Comparison of ENCODE assay signal across 10 mouse cellular contexts in the genomic region with DNA sequence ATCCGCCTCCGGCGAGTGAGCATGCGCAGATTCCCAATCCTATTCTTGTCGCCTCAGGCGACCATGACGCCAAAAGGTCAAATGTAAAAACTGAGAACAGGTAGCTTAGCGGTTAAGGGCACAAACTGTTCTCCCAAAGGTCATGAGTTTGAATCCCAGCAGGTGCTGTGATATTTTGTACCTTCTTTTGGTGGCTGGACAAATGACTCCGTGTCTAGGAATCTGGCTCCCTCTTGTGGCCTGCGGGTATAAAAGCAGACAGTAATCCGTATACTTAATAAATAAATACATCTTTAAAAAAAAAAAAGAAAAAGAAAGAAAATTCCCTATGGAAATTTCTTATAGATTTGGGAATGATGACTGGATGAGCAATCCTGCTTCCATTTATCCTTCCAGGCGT. TPM values are rescaled to one million over a fixed set of nuclear protein-coding genes. Genes with fewer than 3 reads are reported as not detected.
DNase-seq lines count a peak whose midpoint lies in the region; ATAC-seq and TF ChIP-seq lines count a peak whose summit lies in the region.
"Not testable (repeated sequence)": the region's sequence is repeated elsewhere in the genome, so short reads cannot be mapped to it uniquely, and the experiment has no call there.
"Had no signal": no experiment of that assay in that cellular context is flagged by ENCODE, and none has a peak within 500 bp of the region (broad histone marks: within the 10 kb centered on the region; RNA-seq: fewer than 3 reads in every experiment).

No protein-coding gene starts in this region.

- not testable (repeated sequence) for H3K9ac ChIP-seq in hindbrain, postnatal 0 days (replicated peaks; ENCODE audit: low read length)

- peak; percentile 8 to 50 for DNase-seq in cerebellum, postnatal 25 days
- DNase-seq in gastrocnemius, adult 18-20 months (ENCODE audit: low spot score) = peak; percentile 17
- DNase-seq in hindbrain, postnatal 0 days (ENCODE audit: low spot score) = peak; percentile 51
- peak; percentile 24 to 40 for DNase-seq in left cerebral cortex, adult 18-20 months (ENCODE audit: low spot score in 2 of 2)
- peak; percentile 58 for DNase-seq in lung, postnatal 14 days
- DNase-seq in retina, embryonic 14.5 days (ENCODE audit: low spot score) = peak; percentile 37
- peak; percentile 13 to 21 for DNase-seq in urinary bladder, postnatal 36 days (ENCODE audit: low spot score in 2 of 2)

- peak; percentile 48 for TF ChIP-seq CTCF in hindbrain, postnatal 0 days (IDR thresholded peaks at IDR 0.05; ENCODE audit: low read depth)

- H3K4me3 ChIP-seq in hindbrain, postnatal 0 days (ENCODE audit: low read length) = peak overlapping the region; percentile 25

- H3K9me3 ChIP-seq in hindbrain, postnatal 0 days (ENCODE audit: low read length) = peaks cover 11% of the 10 kb centered on the region; the same call in 1 of the 2 replicates

- ATAC-seq in activated CD4-positive, CD25-positive, alpha-beta regulatory T cell, adult 4 months = peak; percentile 46
- not testable (repeated sequence) for ATAC-seq in hindbrain, postnatal 0 days

- not testable (repeated sequence) for H3K27me3 ChIP-seq in hindbrain, postnatal 0 days (ENCODE audit: insufficient read depth, low read length)

- 44% methylated on average over 12 of the region's 12 CpGs for WGBS in hindbrain, postnatal 0 days

- H3K36me3 ChIP-seq in hindbrain, postnatal 0 days (ENCODE audit: insufficient read depth, low read length) = not testable (repeated sequence)

- peak overlapping the region; percentile 48 for H3K4me2 ChIP-seq in hindbrain, postnatal 0 days (ENCODE audit: low read depth, low read length)

- H3K4me1 ChIP-seq in hindbrain, postnatal 0 days (ENCODE audit: insufficient read depth, low read length) = not testable (repeated sequence)

- not testable (repeated sequence) for H3K27ac ChIP-seq in hindbrain, postnatal 0 days

RNA-seq across cellular contexts. Expression of gene Zfp369, which starts 32.2 kb away (rescaled TPM):
- polyA plus RNA-seq in activated CD4-positive, CD25-positive, alpha-beta regulatory T cell, adult 4 months (2017; shearing (Covaris generic)) = 10 to 100 TPM; 15.4 to 16.8 TPM
- total RNA-seq in gastrocnemius, adult 18-20 months (2021) = 1 to 10 TPM; 8.0 to 9.0 TPM
- total RNA-seq in hindbrain, postnatal 0 days (2014; rRNA removed) = 46.1 and 57.1 TPM in 2 replicates
- 9.1 and 9.3 TPM in 2 replicates for polyA plus RNA-seq in hindbrain, postnatal 0 days (2015; fragmentation: Nextera tagmentation; extraction: Ambion mirVana)
- 10 to 100 TPM; 59.7 to 67.9 TPM for total RNA-seq in left cerebral cortex, adult 18-20 months (2021)

RNA-seq across cellular contexts. Expression of gene Gm10775, which starts 51.5 kb away (rescaled TPM):
- polyA plus RNA-seq in activated CD4-positive, CD25-positive, alpha-beta regulatory T cell, adult 4 months (2017; shearing (Covaris generic)) = not detected
- not detected for total RNA-seq in gastrocnemius, adult 18-20 months (2021)
- not detected in 2 replicates for total RNA-seq in hindbrain, postnatal 0 days (2014; rRNA removed)
- polyA plus RNA-seq in hindbrain, postnatal 0 days (2015; fragmentation: Nextera tagmentation; extraction: Ambion mirVana) = 1.1 and 2.0 TPM in 2 replicates
- total RNA-seq in left cerebral cortex, adult 18-20 months (2021) = under 1 TPM; 0.28 to 0.42 TPM
- polyA plus RNA-seq: embryonic facial prominence, embryonic 10.5 days; large intestine, adult 2 months had no signal
